Mouse (Mus musculus) stomach, postnatal 0 days (tissue): ENCODE measurements around the gene Zfp865. TPM values are rescaled to one million over a fixed set of nuclear protein-coding genes. Genes with fewer than 3 reads are reported as not detected.
A peak's percentile ranks its signal among the peaks of the same experiment; 100 is the strongest.

ENCODE experiments used
- ATAC-seq: fragments of 200-750 bp; cut with Nextera tagmentation; 2 replicates; pipeline ENCODE4 v1.8.0; 2017; ENCODE audit not compliant: low FRiP score, low TSS enrichment
- DNase-seq: peaks from one replicate; pipeline ENCODE4 v3.0.0-alpha.2; 2016; ENCODE audit warnings: low spot score
- H3K27ac ChIP-seq: fragments of 300-500 bp; sonication (generic); replicated peaks from 2 replicates; pipeline ENCODE4 v1.5.1; 2014; ENCODE audit warnings: mild to moderate bottlenecking, control low read depth
- H3K27me3 ChIP-seq: fragments of 300-500 bp; sonication (generic); 2 replicates; pipeline ENCODE4 v1.6.1; 2014; ENCODE audit warnings: low read length; ENCODE audit not compliant: control insufficient read depth, insufficient read depth
- H3K36me3 ChIP-seq: fragments of 300-500 bp; sonication (generic); 2 replicates; pipeline ENCODE4 v1.6.1; 2014; ENCODE audit warnings: low read length, mixed read lengths; ENCODE audit not compliant: control insufficient read depth, insufficient read depth
- H3K4me1 ChIP-seq: fragments of 300-500 bp; sonication (generic); replicated peaks from 2 replicates; pipeline ENCODE4 v1.6.1; 2014; ENCODE audit warnings: antibody characterized with exemption; ENCODE audit not compliant: control insufficient read depth, insufficient read depth
- H3K4me2 ChIP-seq: fragments of 300-500 bp; sonication (generic); replicated peaks from 2 replicates; pipeline ENCODE4 v1.6.1; 2014; ENCODE audit warnings: low read depth, mild to moderate bottlenecking, control low read depth, moderate library complexity
- H3K4me3 ChIP-seq: fragments of 300-500 bp; sonication (generic); 2 replicates; pipeline ENCODE4 v1.5.1; 2014; ENCODE audit warnings: low read depth, low read length, control low read depth
- H3K9ac ChIP-seq: fragments of 300-500 bp; sonication (generic); 2 replicates; pipeline ENCODE4 v1.6.1; 2014; ENCODE audit warnings: mild to moderate bottlenecking, low read length, control low read depth, mixed read lengths
- H3K9me3 ChIP-seq: fragments of 300-500 bp; sonication (generic); 2 replicates; pipeline ENCODE4 v1.6.1; 2016; ENCODE audit warnings: low read length; ENCODE audit not compliant: control insufficient read depth
- CTCF ChIP-seq: IDR thresholded peaks from 2 replicates; pipeline ENCODE4 v1.5.1; 2016; ENCODE audit warnings: antibody characterized with exemption, low read depth, mild to moderate bottlenecking, moderate library complexity
- EP300 ChIP-seq: optimal IDR thresholded peaks from 2 replicates; pipeline ENCODE3; 2016; ENCODE audit warnings: antibody characterized with exemption
- WGBS: fragments of 180-500 bp; shearing (Covaris S2); extraction: QIAGEN DNeasy Blood & Tissue Kit; methylation state at CpG from one replicate; pipeline ENCODE4 v1.1.7; 2014; 5-methylcytosine and 5-hydroxymethylcytosine counted together
- polyA plus RNA-seq: library from polyadenylated mRNA; unstranded; fragments of >200 nt; fragmentation: Nextera tagmentation; extraction: Ambion mirVana; gene quantifications from 2 replicates; pipeline ENCODE4 v1.2.1, GENCODE M21; 2015

Zfp865 gene
- polyA plus RNA-seq, 1 experiment from 2014 or later, result 2.3 TPM

- 90% methylated on average over 7 of the region's 7 CpGs for WGBS
- H3K9me3 ChIP-seq, result no peaks in the 10 kb centered on the region
- no peaks in the 10 kb centered on the region for H3K4me1 ChIP-seq
- no peak for DNase-seq
- H3K36me3 ChIP-seq, result peaks cover 12% of the 10 kb centered on the region
- no peak overlapping the region for H3K4me3 ChIP-seq
- no peak for TF ChIP-seq EP300
- no peak for TF ChIP-seq CTCF
- no peak overlapping the region for H3K4me2 ChIP-seq
- H3K27ac ChIP-seq, result no peak overlapping the region
- H3K27me3 ChIP-seq, result no peaks in the 10 kb centered on the region
- H3K9ac ChIP-seq, result no peak overlapping the region
- ATAC-seq, result no peak
Measured at GRCm38 (mm10) chr7:5037026-5037425, 16.9 kb downstream of the Zfp865 start.

GRCm38 (mm10) chr7:5037467-5037866, 17.3 kb downstream of the Zfp865 start:
- Histone ChIP-seq H3K36me3 (peaks cover 9% of the 10 kb centered on the region; the same call in 1 of the 2 replicates), H3K9ac (no peak overlapping the region), H3K4me2 (peak overlapping the region; percentile 55), H3K4me3 (peak overlapping the region; percentile 67), H3K4me1 (no peaks in the 10 kb centered on the region), H3K27me3 (no peaks in the 10 kb centered on the region), H3K9me3 (no peaks in the 10 kb centered on the region), H3K27ac (peak overlapping the region; percentile 98)
- WGBS, result 84% methylated on average over 8 of the region's 8 CpGs
- TF ChIP-seq CTCF (no peak), EP300 (no peak)
- DNase-seq (no peak), ATAC-seq (no peak)

GRCm38 (mm10) chr7:5038109-5038732, 18.0 kb downstream of the Zfp865 start, which contains the start of gene Zfp784:
Gene Zfp784 (minus strand): TSS chr7:5038446.
- Histone ChIP-seq H3K27ac (peak within 1 kb of the TSS; percentile 98), H3K36me3 (peaks cover 5% of the 10 kb centered on the region; the same call in 1 of the 2 replicates), H3K4me2 (peak within 1 kb of the TSS; percentile 55), H3K4me3 (peak within 1 kb of the TSS; percentile 67), H3K27me3 (no peaks in the 10 kb centered on the region), H3K9me3 (no peaks in the 10 kb centered on the region), H3K4me1 (no peaks in the 10 kb centered on the region), H3K9ac (peak within 1 kb of the TSS; percentile 84)
- DNase-seq (peak; percentile 95), ATAC-seq (peak; percentile 98)
- under 1% methylated on average over 47 of the region's 48 CpGs for WGBS
- TF ChIP-seq EP300 (peak; percentile 84), CTCF (no peak)

GRCm38 (mm10) chr7:5038940-5039339, 18.8 kb downstream of the Zfp865 start:
- Histone ChIP-seq H3K27ac (peak overlapping the region; percentile 98), H3K27me3 (no peaks in the 10 kb centered on the region), H3K4me2 (peak overlapping the region; percentile 55), H3K9ac (peak overlapping the region; percentile 84), H3K9me3 (no peaks in the 10 kb centered on the region), H3K4me1 (no peaks in the 10 kb centered on the region), H3K4me3 (peak overlapping the region; percentile 67), H3K36me3 (peaks cover 4% of the 10 kb centered on the region; the same call in 1 of the 2 replicates)
- TF ChIP-seq EP300 (no peak), CTCF (no peak)
- DNase-seq (no peak), ATAC-seq (no peak)
- 16% methylated on average over 5 of the region's 5 CpGs for WGBS

GRCm38 (mm10) chr7:5044981-5045380, 24.8 kb downstream of the Zfp865 start:
- 58% methylated on average over 2 of the region's 2 CpGs for WGBS
- TF ChIP-seq CTCF (no peak), EP300 (no peak)
- ATAC-seq, result no peak

GRCm38 (mm10) chr7:5046112-5046511, 25.9 kb downstream of the Zfp865 start:
- Histone ChIP-seq H3K4me2 (no peak overlapping the region), H3K27me3 (no peaks in the 10 kb centered on the region), H3K4me1 (no peaks in the 10 kb centered on the region), H3K9me3 (no peaks in the 10 kb centered on the region), H3K9ac (no peak overlapping the region), H3K27ac (no peak overlapping the region), H3K4me3 (no peak overlapping the region), H3K36me3 (no peaks in the 10 kb centered on the region)
- ATAC-seq, result no peak
- DNase-seq, result no peak
- TF ChIP-seq CTCF (no peak; the same call in 1 of the 2 replicates), EP300 (no peak)
- WGBS, result 70% methylated on average over 2 of the region's 2 CpGs

More at GRCm38 (mm10) chr7:5044981-5045380, 24.8 kb downstream of the Zfp865 start:
- no peak overlapping the region for H3K27ac ChIP-seq
- no peak overlapping the region for H3K4me3 ChIP-seq
- no peak overlapping the region for H3K4me2 ChIP-seq
- DNase-seq, result no peak
- H3K36me3 ChIP-seq, result no peaks in the 10 kb centered on the region
- no peaks in the 10 kb centered on the region for H3K27me3 ChIP-seq
- H3K9ac ChIP-seq, result no peak overlapping the region
- no peaks in the 10 kb centered on the region for H3K4me1 ChIP-seq
- no peaks in the 10 kb centered on the region for H3K9me3 ChIP-seq
